Mouse (Mus musculus): ENCODE data around the gene Rab34.

DNA sequence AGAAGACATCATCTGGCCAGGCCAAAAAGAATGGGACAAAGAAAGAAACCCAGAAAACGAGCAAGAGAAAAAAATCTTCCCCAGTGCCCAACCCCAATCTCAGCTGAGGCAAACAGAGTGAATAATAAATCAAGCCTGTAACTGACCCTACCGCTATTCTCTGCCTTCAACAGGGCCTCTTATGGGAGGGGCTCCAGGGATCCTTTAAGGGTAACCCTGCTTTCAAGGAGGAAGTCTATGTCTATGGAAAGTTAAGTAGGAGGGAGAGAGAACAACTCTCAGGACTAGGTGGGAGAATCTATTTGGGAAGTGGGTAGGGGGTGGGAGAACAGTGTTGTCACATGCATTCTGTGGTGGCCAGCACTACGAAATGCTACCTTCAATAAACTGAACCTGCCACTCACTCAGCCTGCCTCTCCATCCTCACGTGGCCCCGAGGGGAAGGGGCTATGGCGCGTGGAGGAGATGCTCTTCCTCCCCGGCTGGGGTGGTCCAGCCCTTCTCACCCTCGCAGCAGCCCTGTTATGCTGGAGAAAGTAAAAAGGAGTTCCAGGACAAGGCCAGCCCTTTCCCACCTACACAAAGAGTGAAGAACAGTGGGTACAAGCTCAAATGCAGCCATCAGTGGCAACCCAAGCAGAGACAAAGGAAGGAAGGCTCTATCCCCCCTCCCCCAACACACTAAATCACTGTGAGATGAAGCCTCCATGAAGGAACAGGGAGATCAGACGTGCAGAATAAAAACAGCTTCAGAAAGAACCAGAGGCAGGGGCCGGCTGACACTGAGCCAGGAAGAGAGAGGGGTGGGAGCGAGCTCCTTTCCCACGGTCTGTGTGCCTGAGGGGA, 17.4 kb downstream of the Rab34 start:
- TF ChIP-seq NANOG (IDR thresholded peaks at IDR 0.05; ENCODE audit: borderline replicate concordance, low read length) (no peak), CTCF (conservative IDR thresholded peaks at IDR 0.05; ENCODE audit: low read length) (no peak)

Measured in E14TG2a.4 (cell line).